Mouse (Mus musculus) spleen, adult 2 months (tissue): ENCODE data around the gene Fam207a.

ENCODE experiments used
- CTCF ChIP-seq: fragments of 200-500 bp; IDR thresholded peaks from 2 replicates; pipeline ENCODE4 v1.5.1; 2011; ENCODE audit warnings: mild to moderate bottlenecking, inconsistent platforms; ENCODE audit not compliant: insufficient read depth, insufficient read length, insufficient replicate concordance; ENCODE audit errors: extremely low read depth
- POLR2A ChIP-seq: fragments of 200-500 bp; IDR thresholded peaks from 2 replicates; pipeline ENCODE4 v1.6.1; 2011; ENCODE audit warnings: low read depth, low read length, inconsistent platforms

GRCm38 (mm10) chr10:77550874-77551273 is 35.3 kb upstream of the Fam207a start:
- TF ChIP-seq POLR2A (no peak), CTCF (no peak)
